Mouse (Mus musculus) stomach, embryonic 14.5 days (tissue): ENCODE results near the gene Abcd1. TPM values are rescaled to one million over a fixed set of nuclear protein-coding genes. Genes with fewer than 3 reads are reported as not detected.

Experiments used
- ATAC-seq: fragments of 200-750 bp; cut with Nextera tagmentation; 2 replicates; pipeline ENCODE4 v1.8.0; 2017; ENCODE audit warnings: low read depth, moderate TSS enrichment; ENCODE audit not compliant: insufficient number of reproducible peaks, insufficient read depth, low FRiP score
- H3K27ac ChIP-seq: fragments of 300-500 bp; sonication (generic); 2 replicates; pipeline ENCODE4 v1.5.1; 2014; ENCODE audit warnings: mild to moderate bottlenecking, low read length, moderate library complexity, mixed read lengths
- H3K27me3 ChIP-seq: fragments of 300-500 bp; sonication (generic); 2 replicates; pipeline ENCODE4 v1.6.1; 2014; ENCODE audit warnings: low read length, control low read depth, mixed read lengths; ENCODE audit not compliant: control insufficient read depth, insufficient read depth
- H3K36me3 ChIP-seq: fragments of 300-500 bp; sonication (generic); 2 replicates; pipeline ENCODE4 v1.6.1; 2014; ENCODE audit warnings: mild to moderate bottlenecking, control low read depth, low read length, moderate library complexity, mixed read lengths; ENCODE audit not compliant: control insufficient read depth, insufficient read depth
- H3K4me1 ChIP-seq: fragments of 300-500 bp; sonication (generic); 2 replicates; pipeline ENCODE4 v1.6.1; 2014; ENCODE audit warnings: low read length, control low read depth, mixed read lengths; ENCODE audit not compliant: control insufficient read depth, insufficient read depth
- H3K4me2 ChIP-seq: fragments of 300-500 bp; sonication (generic); replicated peaks from 2 replicates; pipeline ENCODE4 v1.6.1; 2014; ENCODE audit warnings: low read depth, low read length, control low read depth
- H3K4me3 ChIP-seq: fragments of 300-500 bp; sonication (generic); 2 replicates; pipeline ENCODE4 v1.5.1; 2014; ENCODE audit warnings: low read depth, low read length, control low read depth
- H3K9ac ChIP-seq: fragments of 300-500 bp; sonication (generic); replicated peaks from 2 replicates; pipeline ENCODE4 v1.6.1; 2014; ENCODE audit warnings: low read depth, mild to moderate bottlenecking, control low read depth, low read length, moderate library complexity, mixed read lengths
- H3K9me3 ChIP-seq: fragments of 300-500 bp; sonication (generic); 2 replicates; pipeline ENCODE4 v1.6.1; 2016; ENCODE audit warnings: low read depth, low read length, control low read depth; ENCODE audit not compliant: control insufficient read depth
- WGBS: fragments of 180-500 bp; shearing (Covaris S2); extraction: QIAGEN DNeasy Blood & Tissue Kit; methylation state at CpG from one replicate; pipeline ENCODE4 v1.1.7; 2014; 5-methylcytosine and 5-hydroxymethylcytosine counted together
- polyA plus RNA-seq: library from polyadenylated mRNA; unstranded; fragments of >200 nt; fragmentation: Nextera tagmentation; extraction: Ambion mirVana; gene quantifications from 2 replicates; pipeline ENCODE4 v1.2.1, GENCODE M21; 2014

Gene Abcd1
- polyA plus RNA-seq, 1 experiment from 2014 or later: 19.6 TPM

GRCm38 (mm10) chrX:73787225-73787558 is 70.8 kb downstream of the Abcd1 start:
- no peak for ATAC-seq
- 20% methylated on average over 21 of the region's 22 CpGs for WGBS

More at GRCm38 (mm10) chrX:73787225-73787558, 70.8 kb downstream of the Abcd1 start:
- Histone ChIP-seq H3K9ac (peak overlapping the region; percentile 65), H3K27me3 (no peaks in the 10 kb centered on the region), H3K4me2 (peak overlapping the region; percentile 49), H3K36me3 (no peaks in the 10 kb centered on the region; the same call in 1 of the 2 replicates), H3K4me3 (peak overlapping the region; percentile 54), H3K9me3 (no peaks in the 10 kb centered on the region), H3K27ac (peak overlapping the region; percentile 75; the same call in 1 of the 2 replicates), H3K4me1 (peaks cover 3% of the 10 kb centered on the region; the same call in 1 of the 2 replicates)

Other genes starting within 250 kb of the Abcd1 start
- gene Bgn, start 233.0 kb upstream of the Abcd1 start, polyA plus RNA-seq: 95.7 and 104 TPM in 2 replicates
- 0.36 and 0.38 TPM in 2 replicates for gene Atp2b3, start 213.5 kb upstream of the Abcd1 start, polyA plus RNA-seq
- 5.0 and 7.3 TPM in 2 replicates for gene Dusp9, start 77.2 kb upstream of the Abcd1 start, polyA plus RNA-seq
- gene Pnck, start 56.5 kb upstream of the Abcd1 start, polyA plus RNA-seq: 27.0 and 27.7 TPM in 2 replicates
- gene Slc6a8, start 43.4 kb upstream of the Abcd1 start, polyA plus RNA-seq: 11.0 and 12.2 TPM in 2 replicates
- 254 and 260 TPM in 2 replicates for gene Bcap31, start 422 bp upstream of the Abcd1 start, polyA plus RNA-seq
- gene Plxnb3, start 40.5 kb downstream of the Abcd1 start, polyA plus RNA-seq: 0.59 and 0.78 TPM in 2 replicates
- 2.3 and 2.7 TPM in 2 replicates for gene Srpk3, start 57.8 kb downstream of the Abcd1 start, polyA plus RNA-seq
- 217 and 238 TPM in 2 replicates for gene Idh3g, start 70.3 kb downstream of the Abcd1 start, polyA plus RNA-seq
- gene Ssr4, start 70.4 kb downstream of the Abcd1 start, polyA plus RNA-seq: 227 and 236 TPM in 2 replicates
- gene Pdzd4, start 108.4 kb downstream of the Abcd1 start, polyA plus RNA-seq: 1.6 and 1.9 TPM in 2 replicates
- gene Avpr2, start 175.5 kb downstream of the Abcd1 start, polyA plus RNA-seq: not detected in 2 replicates
- 12.1 and 13.5 TPM in 2 replicates for gene L1cam, start 179.5 kb downstream of the Abcd1 start, polyA plus RNA-seq
- 3.0 and 3.2 TPM in 2 replicates for gene Arhgap4, start 205.3 kb downstream of the Abcd1 start, polyA plus RNA-seq
- gene Naa10, start 205.3 kb downstream of the Abcd1 start, polyA plus RNA-seq: 126 and 137 TPM in 2 replicates
- 38.6 and 43.9 TPM in 2 replicates for gene Renbp, start 214.3 kb downstream of the Abcd1 start, polyA plus RNA-seq
- gene Hcfc1, start 249.8 kb downstream of the Abcd1 start, polyA plus RNA-seq: 73.9 and 80.1 TPM in 2 replicates